Mouse (Mus musculus) heart, embryonic 11.5 days (tissue): ENCODE data around the gene Naaladl1. TPM values are rescaled to one million over a fixed set of nuclear protein-coding genes. Genes with fewer than 3 reads are reported as not detected.

Experiments used
- ATAC-seq: fragments of 200-750 bp; cut with Nextera tagmentation; replicated peaks from 2 replicates; pipeline ENCODE4 v1.8.0; 2017; ENCODE audit warnings: moderate library complexity; ENCODE audit not compliant: insufficient number of reproducible peaks, low FRiP score, low TSS enrichment
- H3K27ac ChIP-seq: fragments of 300-500 bp; sonication (generic); 2 replicates; pipeline ENCODE4 v1.5.1; 2014; ENCODE audit warnings: mild to moderate bottlenecking, low read depth, low read length
- H3K27me3 ChIP-seq: fragments of 300-500 bp; sonication (generic); 2 replicates; pipeline ENCODE4 v1.6.1; 2014; ENCODE audit warnings: mild to moderate bottlenecking, low read length, mixed read lengths; ENCODE audit not compliant: control insufficient read depth, insufficient read depth
- H3K36me3 ChIP-seq: fragments of 300-500 bp; sonication (generic); 2 replicates; pipeline ENCODE4 v1.6.1; 2014; ENCODE audit warnings: mild to moderate bottlenecking, low read length, moderate library complexity, mixed read lengths; ENCODE audit not compliant: control insufficient read depth, insufficient read depth
- H3K4me1 ChIP-seq: fragments of 300-500 bp; sonication (generic); 2 replicates; pipeline ENCODE4 v1.6.1; 2014; ENCODE audit warnings: low read length; ENCODE audit not compliant: control insufficient read depth, insufficient read depth
- H3K4me2 ChIP-seq: fragments of 300-500 bp; sonication (generic); 2 replicates; pipeline ENCODE4 v1.6.1; 2014; ENCODE audit warnings: mild to moderate bottlenecking, moderate library complexity
- H3K4me3 ChIP-seq: fragments of 300-500 bp; sonication (generic); 2 replicates; pipeline ENCODE4 v1.5.1; 2014; ENCODE audit warnings: low read depth, low read length
- H3K9ac ChIP-seq: fragments of 300-500 bp; sonication (generic); 2 replicates; pipeline ENCODE4 v1.6.1; 2014; ENCODE audit warnings: mild to moderate bottlenecking, low read depth, low read length, moderate library complexity
- H3K9me3 ChIP-seq: fragments of 300-500 bp; sonication (generic); replicated peaks from 2 replicates; pipeline ENCODE4 v1.6.1; 2016; ENCODE audit warnings: low read length; ENCODE audit not compliant: control insufficient read depth
- WGBS: fragments of 180-500 bp; shearing (Covaris S2); extraction: QIAGEN DNeasy Blood & Tissue Kit; methylation state at CpG from one replicate; pipeline ENCODE4 v1.1.7; 2014; ENCODE audit not compliant: insufficient replicate concordance; 5-methylcytosine and 5-hydroxymethylcytosine counted together
- polyA plus RNA-seq: library from polyadenylated mRNA; unstranded; fragments of >200 nt; fragmentation: Nextera tagmentation; extraction: Ambion mirVana; gene quantifications from 2 replicates; pipeline ENCODE4 v1.2.1, GENCODE M21; 2014

Naaladl1 gene
- polyA plus RNA-seq, 1 experiment from 2014 or later = 0.40 TPM

DNA sequence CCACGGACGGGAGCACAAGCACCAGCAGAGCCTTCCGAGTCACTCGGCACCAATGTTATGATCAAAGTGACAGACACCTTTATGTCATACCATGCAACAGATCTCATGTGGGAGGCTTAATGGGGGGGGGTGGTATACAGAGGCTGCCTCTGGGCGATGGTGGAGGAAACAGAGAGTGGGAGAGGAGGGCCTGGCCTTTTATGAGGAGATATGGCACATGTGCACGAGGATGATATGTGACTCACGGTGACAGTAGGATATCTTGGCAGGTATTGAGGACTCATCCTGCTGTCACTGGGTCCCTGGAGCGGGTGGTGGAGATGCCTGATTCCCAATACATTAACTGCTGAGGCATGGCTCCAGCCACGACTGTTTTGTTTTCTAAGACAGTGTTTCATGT lies 49.6 kb downstream of the Naaladl1 start:
- Histone ChIP-seq H3K36me3 (no peaks in the 10 kb centered on the region), H3K4me1 (no peaks in the 10 kb centered on the region), H3K4me3 (no peak overlapping the region), H3K4me2 (no peak overlapping the region), H3K9me3 (no peaks in the 10 kb centered on the region), H3K27ac (no peak overlapping the region), H3K9ac (no peak overlapping the region), H3K27me3 (no peaks in the 10 kb centered on the region)
- no peak for ATAC-seq
- 79% methylated on average over 9 of the region's 9 CpGs for WGBS

- H3K4me2 ChIP-seq = no peak overlapping the region
- H3K9ac ChIP-seq = 0 out of 2 replicates have a peak overlapping the region, but pooled peaks have one; percentile 46
- H3K27me3 ChIP-seq = 0 out of 2 replicates have a peak, but pooled peaks cover 3% of the 10 kb centered on the region
- no peak overlapping the region for H3K4me3 ChIP-seq
- H3K9me3 ChIP-seq = no peaks in the 10 kb centered on the region
- H3K27ac ChIP-seq = no peak overlapping the region
- 58% methylated on average over 8 of the region's 8 CpGs for WGBS
- no peak for ATAC-seq
- no peaks in the 10 kb centered on the region for H3K36me3 ChIP-seq
- no peaks in the 10 kb centered on the region for H3K4me1 ChIP-seq
These were observed 50.8 kb downstream of the Naaladl1 start for GRCm38 (mm10) chr19:6156372-6156771.

- H3K9me3 ChIP-seq = no peaks in the 10 kb centered on the region
- H3K4me3 ChIP-seq = no peak overlapping the region
- H3K9ac ChIP-seq = no peak overlapping the region
- no peak overlapping the region for H3K4me2 ChIP-seq
- H3K36me3 ChIP-seq = no peaks in the 10 kb centered on the region
- WGBS = 69% methylated on average over 6 of the region's 6 CpGs
- H3K27ac ChIP-seq = no peak overlapping the region
- ATAC-seq = no peak
- 0 out of 2 replicates have a peak, but pooled peaks cover 3% of the 10 kb centered on the region for H3K27me3 ChIP-seq
- H3K4me1 ChIP-seq = no peaks in the 10 kb centered on the region
These were observed 51.6 kb downstream of the Naaladl1 start for GRCm38 (mm10) chr19:6157220-6157619.

- 0 out of 2 replicates have a peak, but pooled peaks cover 3% of the 10 kb centered on the region for H3K27me3 ChIP-seq
- no peak overlapping the region for H3K4me3 ChIP-seq
- H3K9me3 ChIP-seq = no peaks in the 10 kb centered on the region
- ATAC-seq = no peak
- WGBS = 67% methylated on average over 10 of the region's 10 CpGs
- no peak overlapping the region for H3K27ac ChIP-seq
- H3K4me2 ChIP-seq = no peak overlapping the region
- H3K9ac ChIP-seq = no peak overlapping the region
- H3K4me1 ChIP-seq = no peaks in the 10 kb centered on the region
- no peaks in the 10 kb centered on the region for H3K36me3 ChIP-seq
These were observed 58.4 kb downstream of the Naaladl1 start for GRCm38 (mm10) chr19:6163872-6164547.

Other genes starting within 250 kb of the Naaladl1 start
- 15.4 and 19.3 TPM in 2 replicates for gene Frmd8, start 230.5 kb upstream of the Naaladl1 start, polyA plus RNA-seq
- gene Slc25a45, start 228.0 kb upstream of the Naaladl1 start, polyA plus RNA-seq = 2.1 and 2.3 TPM in 2 replicates
- 1.5 and 2.6 TPM in 2 replicates for gene Tigd3, start 211.6 kb upstream of the Naaladl1 start, polyA plus RNA-seq
- gene Dpf2, start 192.8 kb upstream of the Naaladl1 start, polyA plus RNA-seq = 105 and 119 TPM in 2 replicates
- 6.3 and 7.6 TPM in 2 replicates for gene Cdc42ep2, start 181.0 kb upstream of the Naaladl1 start, polyA plus RNA-seq
- gene Pola2, start 141.6 kb upstream of the Naaladl1 start, polyA plus RNA-seq = 58.9 and 59.2 TPM in 2 replicates
- not detected in 2 replicates for gene Slc22a20, start 119.6 kb upstream of the Naaladl1 start, polyA plus RNA-seq
- 7.7 and 8.5 TPM in 2 replicates for gene Capn1, start 89.9 kb upstream of the Naaladl1 start, polyA plus RNA-seq
- gene Syvn1, start 59.2 kb upstream of the Naaladl1 start, polyA plus RNA-seq = 19.5 and 22.1 TPM in 2 replicates
- gene Mrpl49, start 48.0 kb upstream of the Naaladl1 start, polyA plus RNA-seq = 70.7 and 75.3 TPM in 2 replicates
- 586 and 633 TPM in 2 replicates for gene Fau, start 47.9 kb upstream of the Naaladl1 start, polyA plus RNA-seq
- gene Znhit2, start 44.6 kb upstream of the Naaladl1 start, polyA plus RNA-seq = 27.1 and 27.5 TPM in 2 replicates
- gene Tm7sf2, start 37.4 kb upstream of the Naaladl1 start, polyA plus RNA-seq = 10.1 and 11.9 TPM in 2 replicates
- 38.9 and 43.7 TPM in 2 replicates for gene Vps51, start 28.6 kb upstream of the Naaladl1 start, polyA plus RNA-seq
- gene Tmem262, start 25.7 kb upstream of the Naaladl1 start, polyA plus RNA-seq = not detected in 2 replicates
- 0.36 TPM in 1 of 2 replicates, not detected in the other for gene Gm28374, start 23.5 kb upstream of the Naaladl1 start, polyA plus RNA-seq
- 51.2 and 56.2 TPM in 2 replicates for gene Zfpl1, start 20.8 kb upstream of the Naaladl1 start, polyA plus RNA-seq
- 31.1 and 33.4 TPM in 2 replicates for gene Cdca5, start 20.8 kb upstream of the Naaladl1 start, polyA plus RNA-seq
- 0.48 and 1.0 TPM in 2 replicates for gene AC131692.1, start 11.4 kb upstream of the Naaladl1 start, polyA plus RNA-seq
- gene Sac3d1, start 12.9 kb downstream of the Naaladl1 start, polyA plus RNA-seq = 38.1 and 41.0 TPM in 2 replicates
- gene Snx15, start 22.5 kb downstream of the Naaladl1 start, polyA plus RNA-seq = 22.6 and 25.5 TPM in 2 replicates
- not detected in 2 replicates for gene Batf2, start 35.2 kb downstream of the Naaladl1 start, polyA plus RNA-seq
- gene Arl2, start 35.8 kb downstream of the Naaladl1 start, polyA plus RNA-seq = 61.8 and 73.8 TPM in 2 replicates
- not detected in 2 replicates for gene Majin, start 78.6 kb downstream of the Naaladl1 start, polyA plus RNA-seq
- gene Gpha2, start 120.6 kb downstream of the Naaladl1 start, polyA plus RNA-seq = 0.29 TPM in 1 of 2 replicates, not detected in the other
- gene Ppp2r5b, start 130.1 kb downstream of the Naaladl1 start, polyA plus RNA-seq = 22.2 and 27.7 TPM in 2 replicates
- 6.1 and 8.4 TPM in 2 replicates for gene Atg2a, start 135.9 kb downstream of the Naaladl1 start, polyA plus RNA-seq
- gene Ehd1, start 170.9 kb downstream of the Naaladl1 start, polyA plus RNA-seq = 70.0 and 82.8 TPM in 2 replicates
- gene Cdc42bpg, start 200.7 kb downstream of the Naaladl1 start, polyA plus RNA-seq = 0.44 and 0.74 TPM in 2 replicates
- gene Men1, start 229.2 kb downstream of the Naaladl1 start, polyA plus RNA-seq = 31.8 and 35.1 TPM in 2 replicates
- gene Map4k2, start 235.4 kb downstream of the Naaladl1 start, polyA plus RNA-seq = 9.6 and 10.1 TPM in 2 replicates